In the genomic region with DNA sequence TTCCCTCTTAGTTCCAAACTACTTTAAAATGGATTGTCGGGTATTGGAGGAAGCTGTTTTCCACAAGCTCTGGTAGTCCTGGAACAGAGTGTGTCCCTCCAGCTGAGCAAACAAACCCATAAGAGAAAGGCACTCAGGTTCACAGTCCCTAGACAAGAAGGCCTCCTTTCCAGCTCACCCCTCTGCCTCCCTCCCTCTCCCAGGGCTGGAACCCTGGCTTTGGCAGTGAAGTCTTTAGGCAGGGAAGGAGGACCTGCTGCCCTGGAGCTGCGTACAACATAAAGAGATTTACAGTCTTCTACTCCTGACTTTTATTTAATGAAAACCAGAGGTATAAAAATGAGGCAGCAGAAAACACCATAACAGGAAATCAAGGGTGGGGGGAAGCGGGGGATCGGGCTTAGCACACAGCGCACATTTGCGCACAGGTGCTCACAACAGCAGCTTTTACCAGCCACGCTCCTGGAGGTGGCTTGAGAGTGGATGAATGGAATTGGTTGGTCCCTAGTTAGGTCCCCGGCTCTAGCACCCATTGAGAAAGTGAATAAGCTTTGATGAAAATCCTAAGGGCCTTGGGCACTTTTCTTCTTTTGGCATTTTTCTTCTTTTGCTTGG, we compare ENCODE assay signal across 18 mouse cellular contexts.
A peak's percentile ranks its signal among the peaks of the same experiment; 100 is the strongest.
DNase-seq lines count a peak whose midpoint lies in the region; ATAC-seq and TF ChIP-seq lines count a peak whose summit lies in the region.
"Had no signal": no experiment of that assay in that cellular context is flagged by ENCODE, and none has a peak within 500 bp of the region (broad histone marks: within the 10 kb centered on the region; RNA-seq: fewer than 3 reads in every experiment).

No protein-coding gene starts in this region.

- no peak overlapping the region for H3K9ac ChIP-seq in lung, embryonic 14.5 days
- no peak overlapping the region for H3K9ac ChIP-seq in embryonic facial prominence, embryonic 12.5 days
- H3K9ac ChIP-seq in embryonic facial prominence, embryonic 15.5 days, result no peak overlapping the region
- H3K9ac ChIP-seq in limb, embryonic 15.5 days, result no peak overlapping the region
- no peak overlapping the region for H3K9ac ChIP-seq in midbrain, embryonic 13.5 days (replicated peaks)
- H3K9ac ChIP-seq: forebrain, embryonic 13.5 days; liver, embryonic 12.5 days; lung, embryonic 15.5 days; midbrain, embryonic 12.5 days; neural tube, embryonic 12.5 days had no signal

- H3K4me2 ChIP-seq in lung, embryonic 14.5 days, result no peak overlapping the region
- H3K4me2 ChIP-seq in embryonic facial prominence, embryonic 12.5 days (replicated peaks), result no peak overlapping the region
- H3K4me2 ChIP-seq in embryonic facial prominence, embryonic 15.5 days (replicated peaks), result no peak overlapping the region
- H3K4me2 ChIP-seq in limb, embryonic 15.5 days, result no peak overlapping the region
- no peak overlapping the region for H3K4me2 ChIP-seq in midbrain, embryonic 13.5 days (replicated peaks)
- H3K4me2 ChIP-seq: forebrain, embryonic 13.5 days; liver, embryonic 12.5 days; lung, embryonic 15.5 days; midbrain, embryonic 12.5 days; neural tube, embryonic 12.5 days had no signal

- H3K9me3 ChIP-seq in lung, embryonic 14.5 days (ENCODE audit: low read depth, low read length), result no peaks in the 10 kb centered on the region
- H3K9me3 ChIP-seq in embryonic facial prominence, embryonic 12.5 days, result no peaks in the 10 kb centered on the region
- H3K9me3 ChIP-seq in embryonic facial prominence, embryonic 15.5 days (replicated peaks), result no peaks in the 10 kb centered on the region
- H3K9me3 ChIP-seq in limb, embryonic 15.5 days, result no peaks in the 10 kb centered on the region
- H3K9me3 ChIP-seq in midbrain, embryonic 13.5 days, result no peaks in the 10 kb centered on the region
- H3K9me3 ChIP-seq: forebrain, embryonic 13.5 days; liver, embryonic 12.5 days; lung, embryonic 15.5 days; midbrain, embryonic 12.5 days; neural tube, embryonic 12.5 days had no signal

- DNase-seq in lung, embryonic 14.5 days, result no peak
- DNase-seq in lung, postnatal 10 days, result no peak
- DNase-seq in ovary, postnatal 36 days (ENCODE audit: low spot score), result no peak
- DNase-seq: adrenal gland, adult 2 months; cerebellum, adult 8-10 months; gastrocnemius, postnatal 10 days; kidney, adult 2 months; right cerebral cortex, adult 18-20 months had no signal

- no peaks in the 10 kb centered on the region for H3K36me3 ChIP-seq in lung, embryonic 14.5 days (ENCODE audit: insufficient read depth)
- H3K36me3 ChIP-seq in embryonic facial prominence, embryonic 12.5 days, result no peaks in the 10 kb centered on the region
- no peaks in the 10 kb centered on the region for H3K36me3 ChIP-seq in embryonic facial prominence, embryonic 15.5 days
- H3K36me3 ChIP-seq in limb, embryonic 15.5 days, result no peaks in the 10 kb centered on the region
- no peaks in the 10 kb centered on the region for H3K36me3 ChIP-seq in midbrain, embryonic 13.5 days
- H3K36me3 ChIP-seq: liver, embryonic 12.5 days; lung, embryonic 15.5 days; midbrain, embryonic 12.5 days; neural tube, embryonic 12.5 days had no signal

- no peak overlapping the region for H3K4me3 ChIP-seq in lung, embryonic 14.5 days (ENCODE audit: low read depth, low read length)
- no peak overlapping the region for H3K4me3 ChIP-seq in embryonic facial prominence, embryonic 12.5 days
- no peak overlapping the region for H3K4me3 ChIP-seq in embryonic facial prominence, embryonic 15.5 days (replicated peaks)
- no peak overlapping the region for H3K4me3 ChIP-seq in limb, embryonic 15.5 days
- no peak overlapping the region for H3K4me3 ChIP-seq in midbrain, embryonic 13.5 days (replicated peaks)
- H3K4me3 ChIP-seq: erythroblast, embryonic 14.5 days; forebrain, embryonic 13.5 days; liver, embryonic 12.5 days; lung, embryonic 15.5 days; midbrain, embryonic 12.5 days; neural tube, embryonic 12.5 days had no signal

- peak; percentile 49; the same call in 1 of the 2 replicates for ATAC-seq in lung, embryonic 14.5 days (ENCODE audit: insufficient read depth)
- 0 out of 2 replicates have a peak, but pooled peaks have one; percentile 56 for ATAC-seq in embryonic facial prominence, embryonic 12.5 days (ENCODE audit: insufficient number of reproducible peaks, insufficient read depth, low FRiP score, low TSS enrichment)
- ATAC-seq in embryonic facial prominence, embryonic 15.5 days (ENCODE audit: insufficient number of reproducible peaks, low FRiP score, low TSS enrichment, low read depth), result 0 out of 2 replicates have a peak, but pooled peaks have one; percentile 45
- peak; percentile 71; the same call in 1 of the 2 replicates for ATAC-seq in limb, embryonic 15.5 days (ENCODE audit: insufficient number of reproducible peaks, low FRiP score, low TSS enrichment, low read depth)
- ATAC-seq in midbrain, embryonic 13.5 days, result no peak
- ATAC-seq: forebrain, embryonic 13.5 days; liver, embryonic 12.5 days had no signal

- H3K27me3 ChIP-seq in lung, embryonic 14.5 days (ENCODE audit: insufficient read depth, low read length), result no peaks in the 10 kb centered on the region
- H3K27me3 ChIP-seq in embryonic facial prominence, embryonic 12.5 days, result no peaks in the 10 kb centered on the region
- H3K27me3 ChIP-seq in embryonic facial prominence, embryonic 15.5 days, result no peaks in the 10 kb centered on the region
- peaks cover 3% of the 10 kb centered on the region; the same call in 1 of the 2 replicates for H3K27me3 ChIP-seq in limb, embryonic 15.5 days
- H3K27me3 ChIP-seq in midbrain, embryonic 13.5 days, result no peaks in the 10 kb centered on the region
- H3K27me3 ChIP-seq: forebrain, embryonic 13.5 days; liver, embryonic 12.5 days; lung, embryonic 15.5 days; midbrain, embryonic 12.5 days; neural tube, embryonic 12.5 days had no signal

- no peak for TF ChIP-seq CTCF in lung, embryonic 14.5 days (IDR thresholded peaks at IDR 0.05; ENCODE audit: low read depth)

- no peak overlapping the region for H3K27ac ChIP-seq in lung, embryonic 14.5 days (ENCODE audit: low read depth)
- H3K27ac ChIP-seq in embryonic facial prominence, embryonic 12.5 days, result peak overlapping the region; percentile 23; the same call in 1 of the 2 replicates
- no peak overlapping the region for H3K27ac ChIP-seq in embryonic facial prominence, embryonic 15.5 days (replicated peaks)
- no peak overlapping the region for H3K27ac ChIP-seq in limb, embryonic 15.5 days
- no peak overlapping the region for H3K27ac ChIP-seq in midbrain, embryonic 13.5 days
- H3K27ac ChIP-seq: forebrain, embryonic 13.5 days; liver, embryonic 12.5 days; lung, embryonic 15.5 days; midbrain, embryonic 12.5 days; neural tube, embryonic 12.5 days had no signal

- WGBS in lung, embryonic 14.5 days, result 72% methylated on average over 8 of the region's 8 CpGs
- 49% methylated on average over 8 of the region's 8 CpGs for WGBS in embryonic facial prominence, embryonic 12.5 days
- WGBS in embryonic facial prominence, embryonic 15.5 days, result 55% methylated on average over 8 of the region's 8 CpGs
- WGBS in limb, embryonic 15.5 days, result 27% methylated on average over 8 of the region's 8 CpGs
- 84% methylated on average over 8 of the region's 8 CpGs for WGBS in midbrain, embryonic 13.5 days

- H3K4me1 ChIP-seq in lung, embryonic 14.5 days (ENCODE audit: insufficient read depth), result 0 out of 2 replicates have a peak, but pooled peaks cover 7% of the 10 kb centered on the region
- peaks cover 33% of the 10 kb centered on the region for H3K4me1 ChIP-seq in embryonic facial prominence, embryonic 12.5 days
- peaks cover 21% of the 10 kb centered on the region for H3K4me1 ChIP-seq in embryonic facial prominence, embryonic 15.5 days
- H3K4me1 ChIP-seq in limb, embryonic 15.5 days, result peaks cover 25% of the 10 kb centered on the region
- no peaks in the 10 kb centered on the region for H3K4me1 ChIP-seq in midbrain, embryonic 13.5 days (replicated peaks)
- H3K4me1 ChIP-seq: forebrain, embryonic 13.5 days; liver, embryonic 12.5 days; midbrain, embryonic 12.5 days; neural tube, embryonic 12.5 days had no signal
